Mouse (Mus musculus): ENCODE results near the gene Tcp11. TPM values are rescaled to one million over a fixed set of nuclear protein-coding genes. Genes with fewer than 3 reads are reported as not detected.
A peak's percentile ranks its signal among the peaks of the same experiment; 100 is the strongest.

Gene Tcp11
- total RNA-seq (2014; rRNA removed) = 4.3 and 7.2 TPM in 2 replicates
- polyA plus RNA-seq (2015; fragmentation: Nextera tagmentation; extraction: Ambion mirVana) = 1.7 and 2.9 TPM in 2 replicates

DNA sequence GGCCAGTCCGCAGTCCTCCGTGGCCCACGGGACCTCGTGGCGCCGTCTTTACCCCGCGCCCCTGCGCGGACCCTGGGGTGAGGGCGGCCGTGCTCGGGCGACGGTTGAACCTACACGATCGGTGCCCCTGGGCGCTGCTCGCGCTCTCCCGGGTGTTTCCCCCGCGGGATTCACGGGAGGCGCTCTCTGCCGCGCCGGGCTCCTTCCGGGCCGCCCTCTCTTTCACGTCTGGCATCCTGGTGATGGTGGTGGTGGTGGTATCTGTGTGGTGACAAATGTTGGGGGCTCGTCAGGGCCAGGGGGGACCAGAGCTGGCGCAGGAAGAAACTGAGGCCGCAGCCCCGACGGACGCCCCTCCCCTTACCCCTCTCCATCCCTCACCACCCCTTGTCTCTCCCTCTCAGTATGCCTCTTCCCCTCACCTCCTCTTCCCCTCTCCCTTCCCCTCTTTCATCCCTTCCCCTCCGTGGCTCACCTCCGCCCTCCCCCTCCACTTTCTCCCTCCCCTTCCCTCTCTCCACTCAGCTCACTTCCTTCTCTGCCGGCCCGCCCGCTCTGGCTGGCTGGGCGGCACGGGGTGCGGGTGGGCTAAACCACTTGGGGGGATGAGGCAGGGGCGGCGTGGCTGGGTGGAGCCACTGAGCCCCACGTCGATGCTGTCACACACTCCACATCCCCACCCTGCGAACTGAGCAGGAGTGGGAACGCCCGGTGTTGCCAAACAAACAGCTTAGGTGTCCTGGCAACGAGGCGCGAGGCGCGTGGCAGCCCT is at the start of gene Tcp11:
Gene Tcp11, minus strand, starts transcription at position 595 of the 772 bp plus-strand sequence.
- Histone ChIP-seq H3K4me1 (ENCODE audit: insufficient read depth) (no peaks in the 10 kb centered on the region), H3K4me3 (ENCODE audit: low read depth, low read length) (peak within 1 kb of the TSS; percentile 58), H3K27me3 (ENCODE audit: insufficient read depth, low read length) (no peaks in the 10 kb centered on the region), H3K4me2 (ENCODE audit: low read depth) (peak within 1 kb of the TSS; percentile 99), H3K9ac (peak within 1 kb of the TSS; percentile 54), H3K9me3 (ENCODE audit: low read length) (no peaks in the 10 kb centered on the region), H3K27ac (ENCODE audit: low read depth, low read length) (peak within 1 kb of the TSS; percentile 9; the same call in 1 of the 2 replicates), H3K36me3 (ENCODE audit: insufficient read depth) (no peaks in the 10 kb centered on the region)
- 2% methylated on average over 51 of the region's 57 CpGs for WGBS
- DNase-seq (peak; percentile 90), ATAC-seq (peak; percentile 95)
- 0 out of 2 replicates have a peak, but pooled peaks have one; percentile 23 for TF ChIP-seq CTCF (IDR thresholded peaks at IDR 0.05; ENCODE audit: low read depth)

DNA sequence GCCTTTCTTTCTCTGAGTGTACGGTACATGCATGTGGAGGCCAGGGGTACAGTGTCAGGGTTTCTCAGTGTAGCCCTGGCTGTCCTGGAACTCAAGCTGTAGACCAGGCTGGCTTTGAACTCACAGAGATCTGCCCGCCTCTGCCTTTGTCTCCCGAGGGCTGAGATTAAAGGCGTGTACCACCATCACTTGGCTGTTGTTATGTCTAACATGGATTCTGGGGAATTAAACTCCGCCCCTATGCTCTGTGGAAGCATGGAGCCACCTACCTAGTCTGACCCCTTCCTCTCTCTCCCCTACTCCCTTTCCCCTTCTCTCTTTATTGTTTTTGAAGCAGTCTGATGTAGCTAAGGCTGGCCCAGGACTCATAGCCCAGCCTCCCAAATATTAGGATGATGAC is 49.4 kb upstream of the Tcp11 start:
- TF ChIP-seq CTCF (IDR thresholded peaks at IDR 0.05; ENCODE audit: low read depth) = no peak
- no peak overlapping the region for H3K4me3 ChIP-seq (ENCODE audit: low read depth, low read length)

GRCm38 (mm10) chr17:28124368-28124767 is 43.9 kb upstream of the Tcp11 start:
- ATAC-seq = no peak
- Histone ChIP-seq H3K27me3 (ENCODE audit: insufficient read depth, low read length) (no peaks in the 10 kb centered on the region), H3K4me2 (ENCODE audit: low read depth) (no peak overlapping the region), H3K9ac (no peak overlapping the region), H3K4me1 (ENCODE audit: insufficient read depth) (no peaks in the 10 kb centered on the region), H3K27ac (ENCODE audit: low read depth, low read length) (no peak overlapping the region), H3K9me3 (ENCODE audit: low read length) (no peaks in the 10 kb centered on the region), H3K36me3 (ENCODE audit: insufficient read depth) (no peaks in the 10 kb centered on the region), H3K4me3 (ENCODE audit: low read depth, low read length) (no peak overlapping the region)
- DNase-seq = no peak
- WGBS = 73% methylated on average over 8 of the region's 8 CpGs
- no peak for TF ChIP-seq CTCF (IDR thresholded peaks at IDR 0.05; ENCODE audit: low read depth)

More for the DNA sequence above, 49.4 kb upstream of the Tcp11 start:
- H3K9me3 ChIP-seq (ENCODE audit: low read length) = no peaks in the 10 kb centered on the region
- no peak overlapping the region for H3K27ac ChIP-seq (ENCODE audit: low read depth, low read length)
- no peaks in the 10 kb centered on the region for H3K36me3 ChIP-seq (ENCODE audit: insufficient read depth)
- 86% methylated on average over 5 of the region's 5 CpGs for WGBS
- no peak for DNase-seq
- H3K4me2 ChIP-seq (ENCODE audit: low read depth) = no peak overlapping the region
- no peaks in the 10 kb centered on the region for H3K4me1 ChIP-seq (ENCODE audit: insufficient read depth)
- H3K27me3 ChIP-seq (ENCODE audit: insufficient read depth, low read length) = no peaks in the 10 kb centered on the region
- no peak overlapping the region for H3K9ac ChIP-seq
- no peak for ATAC-seq

- ATAC-seq (no peak), DNase-seq (no peak)
- H3K9me3 ChIP-seq (ENCODE audit: low read length) = no peaks in the 10 kb centered on the region
- no peak overlapping the region for H3K9ac ChIP-seq
- no peak overlapping the region for H3K4me3 ChIP-seq (ENCODE audit: low read depth, low read length)
- H3K27me3 ChIP-seq (ENCODE audit: insufficient read depth, low read length) = no peaks in the 10 kb centered on the region
- H3K27ac ChIP-seq (ENCODE audit: low read depth, low read length) = no peak overlapping the region
- H3K36me3 ChIP-seq (ENCODE audit: insufficient read depth) = no peaks in the 10 kb centered on the region
- 17% methylated on average over 7 of the region's 7 CpGs for WGBS
- TF ChIP-seq CTCF (IDR thresholded peaks at IDR 0.05; ENCODE audit: low read depth) = no peak
- no peak overlapping the region for H3K4me2 ChIP-seq (ENCODE audit: low read depth)
- H3K4me1 ChIP-seq (ENCODE audit: insufficient read depth) = no peaks in the 10 kb centered on the region
Measured at GRCm38 (mm10) chr17:28123627-28124026, 43.2 kb upstream of the Tcp11 start.

DNA sequence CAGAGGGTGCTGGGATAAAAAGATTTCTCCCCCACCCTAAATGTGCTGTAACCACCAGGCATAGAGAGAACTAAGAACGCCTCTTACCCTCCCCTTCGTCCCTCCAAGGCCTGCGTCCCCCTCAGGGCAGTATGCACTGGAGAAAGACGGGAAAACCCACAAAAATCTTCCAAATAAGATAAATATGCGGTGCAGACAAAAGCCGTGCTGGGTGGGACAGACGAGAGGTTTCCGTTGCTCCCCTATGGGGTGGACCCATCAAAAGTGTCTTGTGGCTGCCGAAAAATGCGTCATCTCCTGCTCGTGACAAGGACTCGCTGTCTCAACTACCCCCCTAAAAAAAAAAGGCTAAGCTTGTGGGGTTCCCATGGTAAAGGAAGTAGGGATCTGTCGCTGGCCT is 42.5 kb upstream of the Tcp11 start:
- Histone ChIP-seq H3K27me3 (ENCODE audit: insufficient read depth, low read length) (no peaks in the 10 kb centered on the region), H3K4me2 (ENCODE audit: low read depth) (no peak overlapping the region), H3K4me1 (ENCODE audit: insufficient read depth) (no peaks in the 10 kb centered on the region), H3K27ac (ENCODE audit: low read depth, low read length) (no peak overlapping the region), H3K4me3 (ENCODE audit: low read depth, low read length) (no peak overlapping the region), H3K9ac (no peak overlapping the region), H3K9me3 (ENCODE audit: low read length) (no peaks in the 10 kb centered on the region), H3K36me3 (ENCODE audit: insufficient read depth) (no peaks in the 10 kb centered on the region)
- TF ChIP-seq CTCF (IDR thresholded peaks at IDR 0.05; ENCODE audit: low read depth) = no peak
- DNase-seq = no peak
- no peak for ATAC-seq
- WGBS = 62% methylated on average over 13 of the region's 13 CpGs

DNA sequence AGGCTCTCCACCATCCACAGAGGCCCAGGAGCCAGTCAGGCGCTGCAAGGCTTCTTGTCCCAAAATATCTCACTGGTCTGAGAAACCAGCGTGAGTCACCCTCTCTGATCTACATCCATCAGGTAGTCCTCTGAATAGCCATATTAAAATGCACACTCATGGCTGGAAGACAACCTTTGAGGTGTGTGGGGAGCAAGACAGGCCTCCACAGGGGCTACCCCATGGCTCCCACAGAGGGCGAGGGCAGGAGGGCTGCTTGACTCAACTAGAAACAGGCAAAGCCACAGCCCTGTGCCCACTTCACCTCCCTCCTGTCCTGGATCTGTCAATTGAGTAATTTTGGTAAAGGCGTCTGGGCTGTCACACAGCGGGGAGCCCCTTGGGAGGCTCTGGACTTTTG is 40.0 kb upstream of the Tcp11 start:
- no peak for ATAC-seq
- no peak overlapping the region for H3K4me3 ChIP-seq (ENCODE audit: low read depth, low read length)
- no peak for TF ChIP-seq CTCF (IDR thresholded peaks at IDR 0.05; ENCODE audit: low read depth)
- DNase-seq = no peak
- no peak overlapping the region for H3K9ac ChIP-seq
- no peaks in the 10 kb centered on the region for H3K27me3 ChIP-seq (ENCODE audit: insufficient read depth, low read length)
- H3K4me1 ChIP-seq (ENCODE audit: insufficient read depth) = no peaks in the 10 kb centered on the region
- H3K27ac ChIP-seq (ENCODE audit: low read depth, low read length) = no peak overlapping the region
- WGBS = 82% methylated on average over 5 of the region's 5 CpGs
- H3K4me2 ChIP-seq (ENCODE audit: low read depth) = no peak overlapping the region
- no peaks in the 10 kb centered on the region for H3K9me3 ChIP-seq (ENCODE audit: low read length)
- H3K36me3 ChIP-seq (ENCODE audit: insufficient read depth) = no peaks in the 10 kb centered on the region

- Histone ChIP-seq H3K27me3 (ENCODE audit: insufficient read depth, low read length) (no peaks in the 10 kb centered on the region), H3K4me2 (ENCODE audit: low read depth) (no peak overlapping the region), H3K9ac (no peak overlapping the region), H3K4me3 (ENCODE audit: low read depth, low read length) (no peak overlapping the region), H3K4me1 (ENCODE audit: insufficient read depth) (no peaks in the 10 kb centered on the region), H3K27ac (ENCODE audit: low read depth, low read length) (no peak overlapping the region), H3K9me3 (ENCODE audit: low read length) (no peaks in the 10 kb centered on the region), H3K36me3 (ENCODE audit: insufficient read depth) (no peaks in the 10 kb centered on the region)
- DNase-seq = no peak
- no peak for ATAC-seq
- WGBS = 57% methylated on average over 19 of the region's 19 CpGs
- no peak for TF ChIP-seq CTCF (IDR thresholded peaks at IDR 0.05; ENCODE audit: low read depth)
Measured at GRCm38 (mm10) chr17:28117451-28118209, 37.2 kb upstream of the Tcp11 start.
